Mouse (Mus musculus) heart, embryonic 15.5 days (tissue): ENCODE measurements at regions not wholly inside any gene's neighbourhood (a gene's known extent, or its start where the extent isn't known, plus 50 kb on each side); places are given as distances from the start of the nearest gene placed in this dataset.

ENCODE experiments used
- ATAC-seq: fragments of 200-750 bp; cut with Nextera tagmentation; replicated peaks from 2 replicates; pipeline ENCODE4 v1.8.0; 2017; ENCODE audit warnings: low read depth, moderate TSS enrichment; ENCODE audit not compliant: insufficient number of reproducible peaks, insufficient read depth, low FRiP score
- H3K27ac ChIP-seq: fragments of 300-500 bp; sonication (generic); 2 replicates; pipeline ENCODE4 v1.5.1; 2015; ENCODE audit warnings: mild to moderate bottlenecking, inconsistent platforms
- H3K27me3 ChIP-seq: fragments of 300-500 bp; sonication (generic); 2 replicates; pipeline ENCODE4 v1.6.1; 2015; ENCODE audit warnings: inconsistent platforms
- H3K36me3 ChIP-seq: fragments of 300-500 bp; sonication (generic); 2 replicates; pipeline ENCODE4 v1.6.1; 2015; ENCODE audit warnings: mild to moderate bottlenecking, inconsistent platforms
- H3K4me1 ChIP-seq: fragments of 300-500 bp; sonication (generic); replicated peaks from 2 replicates; pipeline ENCODE4 v1.6.1; 2015; ENCODE audit warnings: inconsistent platforms
- H3K4me2 ChIP-seq: fragments of 300-500 bp; sonication (generic); 2 replicates; pipeline ENCODE4 v1.6.1; 2015; ENCODE audit warnings: inconsistent platforms, mild to moderate bottlenecking, moderate library complexity
- H3K4me3 ChIP-seq: fragments of 300-500 bp; sonication (generic); 2 replicates; pipeline ENCODE4 v1.5.1; 2015; ENCODE audit warnings: mild to moderate bottlenecking, inconsistent platforms
- H3K9ac ChIP-seq: fragments of 300-500 bp; sonication (generic); 2 replicates; pipeline ENCODE4 v1.6.1; 2015; ENCODE audit warnings: mild to moderate bottlenecking, inconsistent platforms
- H3K9me3 ChIP-seq: fragments of 300-500 bp; sonication (generic); replicated peaks from 2 replicates; pipeline ENCODE4 v1.6.1; 2016; ENCODE audit warnings: inconsistent platforms
- WGBS: fragments of 180-500 bp; shearing (Covaris S2); methylation state at CpG from one replicate; pipeline ENCODE4 v1.1.7; 2015; ENCODE audit warnings: mixed read lengths; 5-methylcytosine and 5-hydroxymethylcytosine counted together

- Histone ChIP-seq H3K4me1 (peaks cover 7% of the 10 kb centered on the region), H3K27ac (no peak overlapping the region), H3K9me3 (no peaks in the 10 kb centered on the region), H3K9ac (no peak overlapping the region), H3K4me2 (no peak overlapping the region), H3K36me3 (no peaks in the 10 kb centered on the region), H3K27me3 (0 out of 2 replicates have a peak, but pooled peaks cover 3% of the 10 kb centered on the region), H3K4me3 (no peak overlapping the region)
- no peak for ATAC-seq
- 81% methylated on average over 14 of the region's 14 CpGs for WGBS
Measured at GRCm38 (mm10) chr14:33820541-33821260, 102.7 kb upstream of the Gdf10 start.

GRCm38 (mm10) chr14:33821436-33821835 lies 102.0 kb upstream of the Gdf10 start:
- H3K4me1 ChIP-seq: peaks cover 7% of the 10 kb centered on the region
- WGBS: 80% methylated on average over 7 of the region's 7 CpGs
- 0 out of 2 replicates have a peak, but pooled peaks cover 3% of the 10 kb centered on the region for H3K27me3 ChIP-seq
- no peak for ATAC-seq
- H3K36me3 ChIP-seq: no peaks in the 10 kb centered on the region
- H3K9me3 ChIP-seq: no peaks in the 10 kb centered on the region
- no peak overlapping the region for H3K27ac ChIP-seq
- no peak overlapping the region for H3K9ac ChIP-seq
- H3K4me2 ChIP-seq: no peak overlapping the region
- no peak overlapping the region for H3K4me3 ChIP-seq

- Histone ChIP-seq H3K27me3 (no peaks in the 10 kb centered on the region), H3K9me3 (no peaks in the 10 kb centered on the region), H3K9ac (no peak overlapping the region), H3K4me1 (peaks cover 7% of the 10 kb centered on the region), H3K36me3 (no peaks in the 10 kb centered on the region), H3K4me3 (no peak overlapping the region), H3K4me2 (no peak overlapping the region), H3K27ac (no peak overlapping the region)
- WGBS: 46% methylated on average over 11 of the region's 11 CpGs
- ATAC-seq: no peak
Measured at GRCm38 (mm10) chr14:33824421-33824874, 98.9 kb upstream of the Gdf10 start.

- no peaks in the 10 kb centered on the region for H3K36me3 ChIP-seq
- peaks cover 7% of the 10 kb centered on the region for H3K4me1 ChIP-seq
- H3K27me3 ChIP-seq: no peaks in the 10 kb centered on the region
- H3K4me3 ChIP-seq: no peak overlapping the region
- H3K9ac ChIP-seq: no peak overlapping the region
- H3K9me3 ChIP-seq: no peaks in the 10 kb centered on the region
- H3K4me2 ChIP-seq: no peak overlapping the region
- 61% methylated on average over 12 of the region's 12 CpGs for WGBS
- 0 out of 2 replicates have a peak, but pooled peaks have one; percentile 27 for ATAC-seq
- no peak overlapping the region for H3K27ac ChIP-seq
Measured at GRCm38 (mm10) chr14:33826003-33826644, 97.3 kb upstream of the Gdf10 start.

- 47% methylated on average over 14 of the region's 14 CpGs for WGBS
- Histone ChIP-seq H3K4me2 (no peak overlapping the region), H3K36me3 (no peaks in the 10 kb centered on the region), H3K9me3 (no peaks in the 10 kb centered on the region), H3K27ac (no peak overlapping the region), H3K4me3 (no peak overlapping the region), H3K9ac (no peak overlapping the region), H3K27me3 (no peaks in the 10 kb centered on the region), H3K4me1 (peaks cover 9% of the 10 kb centered on the region)
- ATAC-seq: no peak
Measured at GRCm38 (mm10) chr14:33832650-33833319, 90.6 kb upstream of the Gdf10 start.

GRCm38 (mm10) chr14:33836341-33836740 lies 87.0 kb upstream of the Gdf10 start:
- H3K27ac ChIP-seq: no peak overlapping the region
- peaks cover 9% of the 10 kb centered on the region for H3K4me1 ChIP-seq
- H3K36me3 ChIP-seq: no peaks in the 10 kb centered on the region
- H3K9me3 ChIP-seq: no peaks in the 10 kb centered on the region
- no peak overlapping the region for H3K9ac ChIP-seq
- no peak overlapping the region for H3K4me3 ChIP-seq
- no peaks in the 10 kb centered on the region for H3K27me3 ChIP-seq
- H3K4me2 ChIP-seq: no peak overlapping the region
- 80% methylated on average over 11 of the region's 11 CpGs for WGBS
- ATAC-seq: no peak

GRCm38 (mm10) chr14:33841821-33842220 lies 81.6 kb upstream of the Gdf10 start:
- H3K27ac ChIP-seq: 0 out of 2 replicates have a peak overlapping the region, but pooled peaks have one; percentile 30
- no peak for ATAC-seq
- 57% methylated on average over 6 of the region's 6 CpGs for WGBS
- peaks cover 6% of the 10 kb centered on the region; the same call in 1 of the 2 replicates for H3K4me1 ChIP-seq
- no peak overlapping the region for H3K9ac ChIP-seq
- H3K27me3 ChIP-seq: no peaks in the 10 kb centered on the region
- H3K4me3 ChIP-seq: no peak overlapping the region
- no peak overlapping the region for H3K4me2 ChIP-seq
- no peaks in the 10 kb centered on the region for H3K9me3 ChIP-seq
- no peaks in the 10 kb centered on the region for H3K36me3 ChIP-seq

GRCm38 (mm10) chr14:33853499-33853898 lies 69.9 kb upstream of the Gdf10 start:
- H3K36me3 ChIP-seq: no peaks in the 10 kb centered on the region
- no peak for ATAC-seq
- no peaks in the 10 kb centered on the region for H3K9me3 ChIP-seq

GRCm38 (mm10) chr14:33854181-33854580 lies 69.2 kb upstream of the Gdf10 start:
- Histone ChIP-seq H3K4me2 (no peak overlapping the region), H3K27me3 (no peaks in the 10 kb centered on the region), H3K4me1 (no peaks in the 10 kb centered on the region), H3K9ac (no peak overlapping the region), H3K27ac (no peak overlapping the region), H3K9me3 (no peaks in the 10 kb centered on the region), H3K4me3 (no peak overlapping the region), H3K36me3 (no peaks in the 10 kb centered on the region)
- ATAC-seq: no peak
- 76% methylated on average over 6 of the region's 6 CpGs for WGBS

More at GRCm38 (mm10) chr14:33853499-33853898, 69.9 kb upstream of the Gdf10 start:
- H3K27me3 ChIP-seq: no peaks in the 10 kb centered on the region
- no peak overlapping the region for H3K4me3 ChIP-seq
- 73% methylated on average over 3 of the region's 3 CpGs for WGBS
- no peaks in the 10 kb centered on the region for H3K4me1 ChIP-seq
- H3K9ac ChIP-seq: no peak overlapping the region
- no peak overlapping the region for H3K27ac ChIP-seq
- H3K4me2 ChIP-seq: no peak overlapping the region

GRCm38 (mm10) chr14:33856992-33857391 lies 66.4 kb upstream of the Gdf10 start:
- Histone ChIP-seq H3K27ac (no peak overlapping the region), H3K4me2 (no peak overlapping the region), H3K27me3 (no peaks in the 10 kb centered on the region), H3K9ac (no peak overlapping the region), H3K4me3 (no peak overlapping the region), H3K4me1 (no peaks in the 10 kb centered on the region), H3K9me3 (no peaks in the 10 kb centered on the region), H3K36me3 (no peaks in the 10 kb centered on the region)
- ATAC-seq: no peak
- WGBS: 72% methylated on average over 6 of the region's 6 CpGs

GRCm38 (mm10) chr14:33864796-33865195 lies 58.6 kb upstream of the Gdf10 start:
- Histone ChIP-seq H3K9me3 (no peaks in the 10 kb centered on the region), H3K27me3 (no peaks in the 10 kb centered on the region), H3K4me3 (no peak overlapping the region), H3K36me3 (no peaks in the 10 kb centered on the region), H3K27ac (no peak overlapping the region), H3K9ac (no peak overlapping the region), H3K4me1 (no peaks in the 10 kb centered on the region), H3K4me2 (no peak overlapping the region)
- no peak for ATAC-seq
- 64% methylated on average over 1 of the region's 1 CpGs for WGBS
